Mouse (Mus musculus): ENCODE measurements at regions not wholly inside any gene's neighbourhood (a gene's known extent, or its start where the extent isn't known, plus 50 kb on each side); places are given as distances from the start of the nearest gene placed in this dataset.

GRCm38 (mm10) chr14:54023552-54023951 is 230.4 kb downstream of the Dad1 start:
- no peaks in the 10 kb centered on the region for H3K4me1 ChIP-seq (ENCODE audit: control insufficient read depth, insufficient read depth, low read length)
- no peak for DNase-seq
- TF ChIP-seq CTCF (IDR thresholded peaks at IDR 0.05; ENCODE audit: borderline replicate concordance, insufficient read depth, low read depth, low read length) = no peak
- 74% methylated on average over 4 of the region's 4 CpGs for WGBS
- H3K27ac ChIP-seq (ENCODE audit: insufficient read depth, low read length) = no peak overlapping the region
- H3K4me3 ChIP-seq (replicated peaks; ENCODE audit: insufficient read depth, low read depth, low read length) = no peak overlapping the region
- no peaks in the 10 kb centered on the region for H3K27me3 ChIP-seq (ENCODE audit: control insufficient read depth, insufficient read depth, low read length)

DNA sequence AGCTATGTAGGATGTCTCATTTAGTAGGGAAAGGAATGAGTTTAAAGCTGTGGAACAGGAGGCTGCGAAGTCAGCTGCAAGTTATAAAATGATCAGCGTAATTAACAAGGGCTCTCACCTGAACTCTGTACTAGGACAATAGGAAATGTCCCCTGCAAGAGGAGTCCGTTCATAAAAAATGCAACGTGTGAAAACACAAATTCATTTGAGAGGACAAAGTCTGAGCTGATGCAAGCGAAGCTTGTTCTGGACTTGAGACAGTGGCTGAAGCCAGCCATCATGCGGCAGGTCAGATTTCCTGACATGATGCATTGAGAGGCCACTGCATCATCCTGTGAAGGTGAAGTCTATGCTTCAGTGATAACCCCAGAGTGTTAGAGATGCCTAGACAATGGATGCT is 232.5 kb downstream of the Dad1 start:
- TF ChIP-seq CTCF (IDR thresholded peaks at IDR 0.05; ENCODE audit: borderline replicate concordance, insufficient read depth, low read depth, low read length) = no peak
- no peak for TF ChIP-seq POLR2A (IDR thresholded peaks at IDR 0.05; ENCODE audit: borderline replicate concordance, insufficient read depth, low read length)
- Histone ChIP-seq H3K4me1 (ENCODE audit: control insufficient read depth, insufficient read depth, low read length) (no peaks in the 10 kb centered on the region), H3K4me3 (replicated peaks; ENCODE audit: insufficient read depth, low read depth, low read length) (no peak overlapping the region), H3K27ac (ENCODE audit: insufficient read depth, low read length) (no peak overlapping the region), H3K27me3 (ENCODE audit: control insufficient read depth, insufficient read depth, low read length) (no peaks in the 10 kb centered on the region)
- WGBS = 89% methylated on average over 6 of the region's 6 CpGs
- DNase-seq = no peak

DNA sequence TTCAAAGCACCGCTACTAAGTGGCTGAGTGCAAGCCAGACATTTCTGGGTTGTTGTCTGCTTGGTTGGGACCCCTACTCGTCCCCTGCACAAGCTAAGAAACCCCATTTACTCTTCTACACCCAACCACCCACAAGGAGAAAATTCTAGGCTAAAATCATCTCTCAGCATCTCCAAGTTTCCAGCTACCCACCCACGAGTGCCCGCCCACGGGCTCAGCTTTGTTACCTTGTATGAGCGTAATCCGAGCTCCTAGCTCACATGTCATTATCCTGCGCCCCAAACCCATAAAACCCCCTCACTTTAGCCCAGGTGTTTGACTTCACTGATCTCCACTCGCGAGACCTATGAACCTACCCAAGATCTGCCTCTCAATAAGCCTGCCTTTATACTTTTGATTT is 239.3 kb downstream of the Dad1 start:
- H3K4me3 ChIP-seq (replicated peaks; ENCODE audit: insufficient read depth, low read depth, low read length) = no peak overlapping the region
- DNase-seq = no peak
- no peaks in the 10 kb centered on the region for H3K27me3 ChIP-seq (ENCODE audit: control insufficient read depth, insufficient read depth, low read length)
- WGBS = 89% methylated on average over 10 of the region's 10 CpGs
- TF ChIP-seq CTCF (IDR thresholded peaks at IDR 0.05; ENCODE audit: borderline replicate concordance, insufficient read depth, low read depth, low read length) (no peak), POLR2A (IDR thresholded peaks at IDR 0.05; ENCODE audit: borderline replicate concordance, insufficient read depth, low read length) (no peak)
- no peaks in the 10 kb centered on the region for H3K4me1 ChIP-seq (ENCODE audit: control insufficient read depth, insufficient read depth, low read length)
- no peak overlapping the region for H3K27ac ChIP-seq (ENCODE audit: insufficient read depth, low read length)

GRCm38 (mm10) chr14:54002083-54002482 is 251.8 kb downstream of the Dad1 start:
- DNase-seq = no peak
- 92% methylated on average over 1 of the region's 1 CpGs for WGBS
- Histone ChIP-seq H3K27me3 (ENCODE audit: control insufficient read depth, insufficient read depth, low read length) (no peaks in the 10 kb centered on the region), H3K4me3 (replicated peaks; ENCODE audit: insufficient read depth, low read depth, low read length) (no peak overlapping the region), H3K4me1 (ENCODE audit: control insufficient read depth, insufficient read depth, low read length) (no peaks in the 10 kb centered on the region), H3K27ac (ENCODE audit: insufficient read depth, low read length) (no peak overlapping the region)
- no peak for TF ChIP-seq POLR2A (IDR thresholded peaks at IDR 0.05; ENCODE audit: borderline replicate concordance, insufficient read depth, low read length)
- no peak for TF ChIP-seq CTCF (IDR thresholded peaks at IDR 0.05; ENCODE audit: borderline replicate concordance, insufficient read depth, low read depth, low read length)

DNA sequence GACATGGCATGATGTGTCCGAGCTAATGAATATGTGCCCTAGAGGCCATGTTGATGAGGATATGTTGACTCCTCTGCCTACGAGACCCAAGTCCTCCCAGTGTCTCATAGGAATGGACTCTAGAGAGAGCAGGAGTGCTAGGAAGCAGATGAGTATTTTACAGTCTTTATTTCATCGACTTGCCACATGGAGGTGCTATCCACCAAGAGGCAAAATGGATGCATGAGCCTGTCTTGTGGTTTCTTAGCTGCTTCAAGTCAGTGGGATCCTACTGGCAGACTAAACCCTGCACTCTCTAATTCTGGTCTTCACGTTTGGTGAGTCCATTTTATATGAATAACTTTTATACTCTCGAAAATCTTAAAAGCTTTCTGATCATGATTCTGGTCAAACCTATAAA is 253.4 kb downstream of the Dad1 start:
- TF ChIP-seq CTCF (IDR thresholded peaks at IDR 0.05; ENCODE audit: borderline replicate concordance, insufficient read depth, low read depth, low read length) (no peak), POLR2A (IDR thresholded peaks at IDR 0.05; ENCODE audit: borderline replicate concordance, insufficient read depth, low read length) (no peak)
- 82% methylated on average over 5 of the region's 5 CpGs for WGBS
- Histone ChIP-seq H3K27ac (ENCODE audit: insufficient read depth, low read length) (no peak overlapping the region), H3K4me1 (ENCODE audit: control insufficient read depth, insufficient read depth, low read length) (no peaks in the 10 kb centered on the region), H3K4me3 (replicated peaks; ENCODE audit: insufficient read depth, low read depth, low read length) (no peak overlapping the region), H3K27me3 (ENCODE audit: control insufficient read depth, insufficient read depth, low read length) (no peaks in the 10 kb centered on the region)
- no peak for DNase-seq

- 53% methylated on average over 2 of the region's 2 CpGs for WGBS
- H3K27me3 ChIP-seq (ENCODE audit: control insufficient read depth, insufficient read depth, low read length) = no peaks in the 10 kb centered on the region
- no peak overlapping the region for H3K27ac ChIP-seq (ENCODE audit: insufficient read depth, low read length)
Measured at GRCm38 (mm10) chr14:53993427-53993826, 260.5 kb downstream of the Dad1 start.

DNA sequence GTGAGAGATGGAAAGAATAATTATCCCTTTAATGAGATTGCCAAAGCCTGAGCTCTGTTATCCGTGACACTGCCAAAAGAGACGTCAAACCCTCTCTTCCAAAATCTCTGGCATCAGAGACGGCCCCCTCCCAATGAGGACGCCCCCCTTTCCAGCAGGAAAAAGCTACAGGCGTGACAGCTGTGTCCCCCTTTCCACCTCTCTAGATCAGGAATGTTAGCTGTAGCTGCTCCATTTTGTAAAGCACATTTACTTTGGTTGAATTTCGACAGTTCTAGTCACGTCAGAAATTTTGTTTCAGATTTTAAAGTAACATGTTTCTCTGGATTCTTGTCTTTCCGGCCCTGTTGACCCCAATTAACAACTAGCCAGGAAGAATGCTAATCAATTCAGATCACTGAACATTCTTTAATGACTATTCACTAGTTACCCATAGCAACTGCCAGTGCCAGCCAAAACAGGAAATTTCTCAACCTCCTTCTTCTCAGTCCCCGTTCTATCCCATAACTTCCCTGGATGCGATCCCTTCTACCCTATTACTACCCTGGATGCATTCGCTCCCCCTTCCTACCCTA is 261.1 kb downstream of the Dad1 start:
- DNase-seq = no peak
- Histone ChIP-seq H3K4me1 (ENCODE audit: control insufficient read depth, insufficient read depth, low read length) (no peaks in the 10 kb centered on the region), H3K4me3 (replicated peaks; ENCODE audit: insufficient read depth, low read depth, low read length) (no peak overlapping the region), H3K27ac (ENCODE audit: insufficient read depth, low read length) (no peak overlapping the region), H3K27me3 (ENCODE audit: control insufficient read depth, insufficient read depth, low read length) (no peaks in the 10 kb centered on the region)
- 8% methylated on average over 11 of the region's 11 CpGs for WGBS
- no peak for TF ChIP-seq CTCF (IDR thresholded peaks at IDR 0.05; ENCODE audit: borderline replicate concordance, insufficient read depth, low read depth, low read length)

More at GRCm38 (mm10) chr14:53993427-53993826, 260.5 kb downstream of the Dad1 start:
- H3K4me1 ChIP-seq (ENCODE audit: control insufficient read depth, insufficient read depth, low read length) = no peaks in the 10 kb centered on the region
- DNase-seq = no peak
- no peak overlapping the region for H3K4me3 ChIP-seq (replicated peaks; ENCODE audit: insufficient read depth, low read depth, low read length)
- TF ChIP-seq CTCF (IDR thresholded peaks at IDR 0.05; ENCODE audit: borderline replicate concordance, insufficient read depth, low read depth, low read length) = no peak
- TF ChIP-seq POLR2A (IDR thresholded peaks at IDR 0.05; ENCODE audit: borderline replicate concordance, insufficient read depth, low read length) = no peak

DNA sequence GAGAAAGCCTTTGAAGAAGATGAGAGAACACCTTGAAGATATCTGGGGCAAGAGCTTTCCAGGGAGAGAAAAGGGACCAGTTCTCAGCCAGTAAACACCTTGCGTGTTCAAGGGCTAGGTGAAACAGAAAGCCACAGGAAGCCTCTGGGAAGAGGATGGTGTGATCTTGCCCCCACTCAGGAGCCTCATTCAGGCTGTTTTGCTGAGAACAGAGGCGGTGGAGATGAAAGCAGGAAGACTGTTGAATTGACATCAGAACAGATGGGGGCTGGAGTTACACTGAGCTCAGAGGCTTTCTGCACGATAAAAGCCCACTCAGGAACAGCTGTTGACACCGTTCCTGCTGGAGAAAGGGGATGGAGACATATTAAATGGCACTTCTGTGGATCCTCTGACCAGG is 262.5 kb downstream of the Dad1 start:
- H3K27ac ChIP-seq (ENCODE audit: insufficient read depth, low read length) = no peak overlapping the region
- TF ChIP-seq CTCF (IDR thresholded peaks at IDR 0.05; ENCODE audit: borderline replicate concordance, insufficient read depth, low read depth, low read length) (no peak), POLR2A (IDR thresholded peaks at IDR 0.05; ENCODE audit: borderline replicate concordance, insufficient read depth, low read length) (no peak)
- H3K4me1 ChIP-seq (ENCODE audit: control insufficient read depth, insufficient read depth, low read length) = no peaks in the 10 kb centered on the region
- WGBS = 33% methylated on average over 4 of the region's 4 CpGs
- no peaks in the 10 kb centered on the region for H3K27me3 ChIP-seq (ENCODE audit: control insufficient read depth, insufficient read depth, low read length)
- DNase-seq = no peak
- H3K4me3 ChIP-seq (replicated peaks; ENCODE audit: insufficient read depth, low read depth, low read length) = no peak overlapping the region

Data from cerebellum, adult 2 months (tissue).